Mouse (Mus musculus): ENCODE measurements around the gene Fgfr2.

- TF ChIP-seq POLR2A (IDR thresholded peaks at IDR 0.05; ENCODE audit: low read depth, low read length) (no peak), CTCF (IDR thresholded peaks at IDR 0.05; ENCODE audit: extremely low read depth, insufficient read length, insufficient replicate concordance, low read depth, low read length) (peak; percentile 35; the same call in 1 of the 2 replicates)
Observed at GRCm38 (mm10) chr7:130734195-130734787, 2388.9 kb downstream of the Fgfr2 start.

Data from small intestine, adult 2 months (tissue).